16 mouse cellular contexts compared by ENCODE assay signal in genomic region chr13:35940934-35941333, GRCm38 (mm10). TPM values are rescaled to one million over a fixed set of nuclear protein-coding genes. Genes with fewer than 3 reads are reported as not detected.
"Had no signal": no experiment of that assay in that cellular context is flagged by ENCODE, and none has a peak within 500 bp of the region (broad histone marks: within the 10 kb centered on the region; RNA-seq: fewer than 3 reads in every experiment).

No protein-coding gene starts in this region.

- H3K36me3 ChIP-seq: limb, embryonic 13.5 days; midbrain, embryonic 12.5 days had no signal

- H3K4me2 ChIP-seq: limb, embryonic 13.5 days; midbrain, embryonic 12.5 days had no signal

- H3K9ac ChIP-seq: limb, embryonic 13.5 days; liver, embryonic 14.5 days; midbrain, embryonic 12.5 days had no signal

- DNase-seq: kidney, adult 9 months; kidney, postnatal 36 days; left cerebral cortex, postnatal 4 days; lung, adult 18-20 months; lung, postnatal 10 days; right cerebral cortex, adult 18-20 months; right cerebral cortex, postnatal 25 days; thymus, postnatal 4 days had no signal

- H3K4me1 ChIP-seq: midbrain, embryonic 12.5 days had no signal

- ATAC-seq: midbrain, embryonic 16.5 days had no signal

- H3K4me3 ChIP-seq: layer of hippocampus, adult 2 months; limb, embryonic 13.5 days; midbrain, embryonic 12.5 days had no signal

- H3K9me3 ChIP-seq: limb, embryonic 13.5 days; midbrain, embryonic 12.5 days had no signal

- H3K27ac ChIP-seq: kidney, postnatal 0 days; layer of hippocampus, adult 2 months; limb, embryonic 13.5 days; liver, embryonic 14.5 days; midbrain, embryonic 12.5 days had no signal

- H3K27me3 ChIP-seq: midbrain, embryonic 12.5 days had no signal

RNA-seq across cellular contexts. Expression of gene Ppp1r3g, which starts 17.7 kb away (rescaled TPM):
- total RNA-seq: megakaryocyte-erythroid progenitor cell, adult 5-6 weeks had no signal
- polyA plus RNA-seq: small intestine, adult 2 months had no signal
